Mouse (Mus musculus): ENCODE results near the gene Akap8l.

Gene Akap8l

GRCm38 (mm10) chr17:32321836-32322235 lies 28.6 kb downstream of the Akap8l start:
- in situ Hi-C loops (cut with MboI; ENCODE audit: unreplicated experiment in 2 of 2) = no loop called here

- in situ Hi-C loops (cut with MboI; ENCODE audit: unreplicated experiment in 2 of 2) = no loop called here
Measured at GRCm38 (mm10) chr17:32321390-32321734, 29.0 kb downstream of the Akap8l start.

- in situ Hi-C loops (cut with MboI; ENCODE audit: unreplicated experiment in 2 of 2) = no loop called here
Measured at GRCm38 (mm10) chr17:32320597-32321389, 29.6 kb downstream of the Akap8l start, which contains the start of gene Akap8. Gene Akap8 (minus strand): TSS chr17:32321238.

- in situ Hi-C loops (cut with MboI; ENCODE audit: unreplicated experiment in 2 of 2) = no loop called here
Measured at GRCm38 (mm10) chr17:32319950-32320349, 30.5 kb downstream of the Akap8l start.

GRCm38 (mm10) chr17:32317708-32318107 lies 32.7 kb downstream of the Akap8l start:
- in situ Hi-C loops (cut with MboI; ENCODE audit: unreplicated experiment in 2 of 2) = no loop called here

GRCm38 (mm10) chr17:32317032-32317431 lies 33.4 kb downstream of the Akap8l start:
- in situ Hi-C loops (cut with MboI; ENCODE audit: unreplicated experiment in 2 of 2) = no loop called here

- in situ Hi-C loops (cut with MboI; ENCODE audit: unreplicated experiment in 2 of 2) = no loop called here
Measured at GRCm38 (mm10) chr17:32315560-32315959, 34.8 kb downstream of the Akap8l start.

GRCm38 (mm10) chr17:32313892-32314291 lies 36.5 kb downstream of the Akap8l start:
- in situ Hi-C loops (cut with MboI; ENCODE audit: unreplicated experiment in 2 of 2) = no loop called here

GRCm38 (mm10) chr17:32312801-32313200 lies 37.6 kb downstream of the Akap8l start:
- in situ Hi-C loops (cut with MboI; ENCODE audit: unreplicated experiment in 2 of 2) = no loop called here

GRCm38 (mm10) chr17:32307963-32308362 lies 42.4 kb downstream of the Akap8l start:
- in situ Hi-C loops (cut with MboI; ENCODE audit: unreplicated experiment in 2 of 2) = no loop called here

GRCm38 (mm10) chr17:32298125-32298524 lies 52.3 kb downstream of the Akap8l start:
- in situ Hi-C loops (cut with MboI; ENCODE audit: unreplicated experiment in 2 of 2) = no loop called here

GRCm38 (mm10) chr17:32295901-32296300 lies 54.5 kb downstream of the Akap8l start:
- in situ Hi-C loops (cut with MboI; ENCODE audit: unreplicated experiment in 2 of 2) = no loop called here

GRCm38 (mm10) chr17:32295160-32295559 lies 55.2 kb downstream of the Akap8l start:
- in situ Hi-C loops (cut with MboI; ENCODE audit: unreplicated experiment in 2 of 2) = no loop called here

- in situ Hi-C loops (cut with MboI; ENCODE audit: unreplicated experiment in 2 of 2) = no loop called here
Measured at GRCm38 (mm10) chr17:32285138-32285670, 65.2 kb downstream of the Akap8l start.

- in situ Hi-C loops (cut with MboI; ENCODE audit: unreplicated experiment in 2 of 2) = no loop called here
Measured at GRCm38 (mm10) chr17:32284262-32285137, 65.9 kb downstream of the Akap8l start, which contains the start of gene Brd4. Gene Brd4 (minus strand): TSS chr17:32284722.

- in situ Hi-C loops (cut with MboI; ENCODE audit: unreplicated experiment in 2 of 2) = no loop called here
Measured at GRCm38 (mm10) chr17:32283771-32284221, 66.6 kb downstream of the Akap8l start.

GRCm38 (mm10) chr17:32283341-32283740 lies 67.1 kb downstream of the Akap8l start:
- in situ Hi-C loops (cut with MboI; ENCODE audit: unreplicated experiment in 2 of 2) = no loop called here

- in situ Hi-C loops (cut with MboI; ENCODE audit: unreplicated experiment in 2 of 2) = no loop called here
Measured at GRCm38 (mm10) chr17:32281611-32282310, 68.6 kb downstream of the Akap8l start.

- in situ Hi-C loops (cut with MboI; ENCODE audit: unreplicated experiment in 2 of 2) = no loop called here
Measured at GRCm38 (mm10) chr17:32281126-32281525, 69.3 kb downstream of the Akap8l start.

- in situ Hi-C loops (cut with MboI; ENCODE audit: unreplicated experiment in 2 of 2) = no loop called here
Measured at GRCm38 (mm10) chr17:32280575-32280974, 69.8 kb downstream of the Akap8l start.

- in situ Hi-C loops (cut with MboI; ENCODE audit: unreplicated experiment in 2 of 2) = no loop called here
Measured at GRCm38 (mm10) chr17:32277201-32277600, 73.2 kb downstream of the Akap8l start.

Measured in v-Abl transformed pro-B cells (cell line).